Mouse (Mus musculus) Muller cell, postnatal 12 days (primary cell): ENCODE measurements around the gene Tbcd.

Source experiments
- DNase-seq: peaks from one replicate; pipeline ENCODE4 v3.0.0-alpha.2; 2015; ENCODE audit errors: inconsistent ontology term

Tbcd gene

DNA sequence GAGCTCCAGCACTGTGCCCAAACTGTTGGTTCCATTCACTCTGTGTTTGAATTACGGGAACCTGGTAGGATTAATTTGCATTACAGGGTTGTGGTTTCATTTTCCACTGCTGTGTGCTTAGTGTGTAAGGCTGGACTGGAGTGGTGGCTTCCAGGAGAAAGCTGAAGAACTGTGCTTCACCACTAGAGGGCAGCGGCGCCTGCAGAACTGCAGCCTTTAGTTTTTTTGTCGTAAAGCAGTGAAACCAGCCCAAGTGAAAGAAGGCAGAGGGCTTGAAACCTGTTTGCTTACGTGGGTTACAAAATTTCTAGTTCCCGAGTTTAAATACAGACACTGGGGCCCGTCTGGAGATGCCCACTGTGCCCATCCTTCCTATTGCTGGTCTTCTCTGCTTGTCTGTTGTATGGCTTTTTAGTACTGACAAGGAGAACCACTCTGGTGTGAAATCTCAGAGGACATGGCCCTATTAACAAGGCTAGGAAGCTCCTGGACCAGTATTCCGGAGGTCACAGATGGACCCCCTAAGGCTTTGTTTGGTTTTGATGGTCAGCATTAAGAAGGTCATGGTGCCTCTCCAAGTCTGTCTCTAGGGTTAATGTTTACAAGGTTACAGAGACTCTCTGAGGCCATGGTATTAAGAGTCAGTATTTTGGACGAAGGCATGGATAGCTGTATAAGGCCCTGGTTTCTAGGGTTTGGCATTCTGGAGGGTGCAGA lies 24.1 kb downstream of the Tbcd start:
- peak; percentile 62 for DNase-seq

DNA sequence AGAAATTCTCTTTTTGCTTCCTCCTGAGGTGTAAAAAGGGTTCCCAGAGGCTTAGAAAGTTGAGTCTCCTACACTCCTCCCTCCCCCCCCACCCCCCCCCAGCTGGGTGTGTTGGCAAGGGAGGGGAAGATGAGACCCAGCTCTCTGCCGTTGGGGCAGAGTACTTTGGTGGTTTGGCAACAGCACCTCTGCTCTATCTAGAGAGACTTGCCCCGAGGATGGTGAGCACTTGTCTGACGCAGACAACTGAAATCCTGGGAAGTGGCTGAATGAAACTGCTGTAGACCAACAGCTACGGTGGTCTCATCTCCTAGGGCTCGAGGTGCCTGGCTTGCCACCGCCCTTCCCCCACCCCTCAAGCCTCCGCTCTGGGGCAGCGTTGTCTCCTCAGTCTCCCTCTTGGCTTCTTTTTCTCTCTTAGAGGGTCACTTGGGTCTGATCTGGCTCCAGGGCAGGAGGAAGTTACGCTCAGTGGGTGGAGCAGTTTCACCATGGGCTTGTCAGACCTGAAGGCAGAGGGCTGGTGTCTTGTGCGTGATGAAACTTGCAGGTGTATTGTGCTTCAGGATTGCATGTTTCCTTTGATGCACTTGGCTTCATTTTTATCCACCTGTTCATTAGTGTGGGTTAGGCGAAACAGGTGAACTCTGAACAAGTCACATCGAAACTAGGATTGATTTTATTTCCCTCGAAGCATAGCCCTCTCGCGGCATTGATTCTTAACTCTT lies 27.9 kb downstream of the Tbcd start:
- no peak for DNase-seq

GRCm38 (mm10) chr11:121481129-121481528 lies 29.4 kb downstream of the Tbcd start:
- DNase-seq, result no peak

GRCm38 (mm10) chr11:121485882-121486281 lies 34.1 kb downstream of the Tbcd start:
- no peak for DNase-seq

GRCm38 (mm10) chr11:121490651-121491050 lies 38.9 kb downstream of the Tbcd start:
- no peak for DNase-seq

- DNase-seq, result no peak
Measured at GRCm38 (mm10) chr11:121500595-121500994, 48.8 kb downstream of the Tbcd start.

GRCm38 (mm10) chr11:121501525-121501924 lies 49.8 kb downstream of the Tbcd start:
- DNase-seq, result no peak

- DNase-seq, result peak; percentile 51
Measured at GRCm38 (mm10) chr11:121502000-121502860, 50.5 kb downstream of the Tbcd start.

DNA sequence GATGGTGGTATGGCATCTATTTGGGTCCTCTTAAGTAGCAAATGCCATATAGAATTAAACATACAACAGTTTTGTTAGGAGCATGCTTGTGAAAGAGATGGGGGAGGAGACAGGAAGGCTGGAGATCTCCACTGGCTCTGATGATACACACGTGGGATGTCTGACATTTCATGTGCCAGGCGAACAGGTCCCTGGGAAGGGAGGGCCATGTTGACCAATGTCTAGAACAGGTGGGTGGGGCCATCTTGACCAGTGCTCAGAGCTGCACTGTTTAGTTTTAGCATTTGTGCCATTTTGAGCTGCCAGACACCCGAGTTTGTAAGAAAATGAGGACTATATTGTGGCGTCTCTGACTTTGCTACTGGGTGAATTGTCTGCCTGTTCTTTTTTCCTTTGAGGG lies 56.7 kb downstream of the Tbcd start:
- DNase-seq, result no peak

DNA sequence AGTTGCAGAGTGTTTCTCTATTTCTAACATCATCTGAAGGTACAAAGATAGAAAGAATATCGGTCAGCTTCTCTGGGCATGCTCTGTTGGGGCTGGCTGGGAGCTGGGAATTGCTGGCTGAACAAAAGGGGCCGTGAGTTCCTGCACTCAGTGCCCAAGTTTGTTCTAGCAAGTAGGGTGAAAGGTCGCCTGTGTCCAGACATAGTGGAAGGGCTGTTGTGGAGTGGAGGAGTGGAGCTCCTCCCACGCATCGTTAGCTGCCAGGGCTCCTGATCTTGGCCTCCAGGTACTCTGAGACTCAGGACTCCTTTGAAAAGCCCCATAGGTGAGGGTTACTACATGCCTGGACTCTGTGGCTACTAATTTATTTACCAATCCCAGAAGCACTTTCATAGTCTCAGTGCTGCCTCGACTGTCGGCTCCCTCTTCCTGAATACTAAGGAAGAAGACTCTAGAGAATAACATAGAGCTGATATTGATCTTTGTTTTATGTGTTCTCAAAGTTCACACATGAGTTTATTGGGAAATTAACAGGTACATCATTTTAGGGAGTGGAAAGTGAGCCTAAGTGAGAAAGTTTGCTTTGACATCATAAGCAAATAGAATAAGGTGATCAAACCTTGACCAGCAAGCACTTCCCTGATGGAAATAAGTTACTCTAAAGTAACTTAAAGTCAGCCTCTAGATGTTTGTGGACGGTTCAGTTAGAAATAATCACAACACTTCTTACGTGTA lies 58.9 kb downstream of the Tbcd start:
- DNase-seq, result no peak

DNA sequence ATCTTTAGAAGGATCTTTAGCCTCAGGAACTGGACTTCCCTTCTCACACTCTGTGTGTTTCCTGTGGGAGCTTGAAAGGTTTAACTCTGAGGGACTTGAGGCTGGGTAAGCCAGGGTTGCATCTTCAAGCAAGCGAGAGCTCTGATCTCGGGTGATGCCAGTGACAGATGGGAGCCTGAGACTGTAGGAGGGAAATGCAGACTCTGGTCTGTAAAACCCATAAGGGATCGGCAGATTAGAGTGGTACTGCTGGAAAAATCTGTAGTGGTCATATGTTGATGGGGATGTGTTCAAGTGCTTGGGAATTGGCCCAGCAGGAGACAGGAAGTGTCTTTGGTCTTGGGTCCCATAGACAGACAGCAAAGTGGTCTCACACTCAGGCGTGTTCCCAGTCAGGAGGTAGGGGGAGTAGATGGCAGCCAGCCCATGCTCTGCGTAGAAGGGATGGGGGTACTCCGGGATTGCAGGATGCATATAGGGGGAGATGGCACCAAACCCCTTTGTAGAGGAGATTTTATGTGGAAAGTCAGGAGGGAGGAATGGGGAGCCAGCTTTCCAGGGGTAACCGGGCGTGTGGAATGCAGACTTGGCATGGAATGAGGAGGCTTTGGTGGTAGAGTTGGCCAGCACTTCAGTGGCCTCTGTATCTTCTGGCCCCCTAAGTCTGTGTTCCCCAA lies 61.3 kb downstream of the Tbcd start:
- DNase-seq, result peak; percentile 37

- no peak for DNase-seq
Measured at GRCm38 (mm10) chr11:121515996-121516395, 64.2 kb downstream of the Tbcd start.

GRCm38 (mm10) chr11:121516906-121517305 lies 65.2 kb downstream of the Tbcd start:
- DNase-seq, result no peak

GRCm38 (mm10) chr11:121517687-121518465 lies 66.1 kb downstream of the Tbcd start:
- no peak for DNase-seq

GRCm38 (mm10) chr11:121519131-121519530 lies 67.4 kb downstream of the Tbcd start, which contains the start of gene Zfp750:
TSS of gene Zfp750 (minus strand) at chr11:121519333.
- DNase-seq, result no peak

- no peak for DNase-seq
Measured at GRCm38 (mm10) chr11:121519703-121520102, 68.0 kb downstream of the Tbcd start.

DNA sequence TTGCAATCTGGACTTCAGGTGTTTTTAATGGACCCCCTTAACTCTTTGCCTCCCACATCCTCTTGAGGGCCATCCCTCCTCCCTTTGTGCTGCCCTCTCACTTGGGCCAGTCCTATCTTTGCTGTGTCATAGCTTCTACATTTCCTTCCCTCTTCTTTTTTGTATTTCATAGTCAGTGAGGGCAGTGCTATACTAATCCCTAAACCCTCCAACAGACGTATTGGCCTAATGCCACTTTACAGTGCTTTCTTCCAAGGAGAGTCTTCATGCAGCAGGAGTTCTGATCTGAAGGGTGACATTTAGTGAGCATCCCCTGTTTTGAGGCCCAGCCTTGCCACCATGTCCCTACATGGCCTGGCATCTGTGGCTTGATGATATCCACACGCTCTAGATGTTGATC lies 69.0 kb downstream of the Tbcd start:
- no peak for DNase-seq

DNA sequence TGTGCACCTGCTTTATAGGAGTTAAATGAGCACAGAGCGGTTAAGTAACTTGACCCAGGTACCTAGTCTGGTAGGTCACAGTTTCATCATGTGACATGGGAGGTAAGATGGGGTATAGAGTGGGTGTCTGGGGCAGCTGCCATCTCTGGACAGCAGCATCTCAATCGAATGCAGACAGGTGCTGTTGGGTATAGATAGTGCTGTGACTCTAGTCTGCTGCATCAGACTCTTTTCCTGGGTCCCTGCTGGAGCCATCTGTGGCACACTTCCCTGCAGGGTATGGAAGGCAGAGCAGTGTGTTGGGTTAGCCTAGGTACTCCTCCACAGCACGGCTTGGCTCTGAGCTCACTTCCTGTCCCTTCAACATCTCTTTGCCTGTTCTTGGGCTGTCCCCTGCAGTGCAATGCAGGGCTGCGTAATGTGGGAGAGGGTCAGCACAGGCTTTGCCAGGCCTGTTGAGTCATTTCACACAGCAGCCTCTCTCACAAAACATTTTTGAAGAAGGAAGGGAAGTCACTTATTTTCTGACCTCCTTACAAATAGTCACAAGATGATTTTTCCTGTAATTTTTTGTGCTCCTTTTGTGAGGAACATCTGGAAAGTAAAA lies 70.5 kb downstream of the Tbcd start:
- DNase-seq, result no peak

DNA sequence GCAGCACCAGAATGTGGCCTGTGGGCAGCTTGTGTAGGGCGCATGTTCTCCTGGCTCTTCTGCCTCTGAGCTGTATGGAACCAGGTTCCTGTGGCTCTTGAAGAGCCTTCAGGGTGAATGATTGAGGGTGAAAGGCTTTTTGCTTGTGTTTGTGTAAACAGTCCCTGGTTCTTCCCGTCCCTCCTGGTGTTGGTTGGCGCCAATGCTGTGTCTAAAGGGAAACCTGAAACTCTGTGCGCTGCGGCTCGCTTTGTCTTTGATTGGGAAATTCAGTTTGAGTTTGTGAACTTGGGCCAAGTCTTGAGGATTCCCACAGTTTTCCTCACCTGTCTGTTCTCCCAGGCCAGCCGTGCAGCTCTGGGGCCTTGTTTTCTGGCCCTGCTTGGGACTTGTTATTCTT lies 72.4 kb downstream of the Tbcd start:
- no peak for DNase-seq

DNA sequence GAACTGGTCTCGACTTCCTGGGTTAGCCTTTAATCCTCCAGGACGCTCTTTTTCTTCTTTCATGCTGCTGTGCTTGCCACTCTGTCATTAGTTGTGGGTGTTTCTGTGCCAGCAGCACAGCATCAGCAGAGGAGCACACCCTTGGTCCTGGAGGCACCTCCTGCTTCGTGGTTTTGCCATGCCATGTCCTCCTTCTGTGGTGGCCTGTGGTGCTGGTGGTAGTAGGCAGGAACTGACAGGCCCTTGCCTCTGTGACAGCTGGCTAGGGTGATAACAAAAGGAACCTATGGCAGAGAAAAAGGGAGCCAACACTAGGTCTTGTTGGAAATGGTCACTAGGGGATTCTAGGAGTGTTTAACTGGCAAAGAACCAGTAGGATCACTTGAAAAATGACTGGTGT lies 78.0 kb downstream of the Tbcd start:
- DNase-seq, result no peak
